Mouse (Mus musculus) lung, postnatal 0 days (tissue): ENCODE measurements at regions not wholly inside any gene's neighbourhood (a gene's known extent, or its start where the extent isn't known, plus 50 kb on each side); places are given as distances from the start of the nearest gene placed in this dataset.
"Not testable (repeated sequence)": the region's sequence is repeated elsewhere in the genome, so short reads cannot be mapped to it uniquely, and the experiment has no call there.

Experiments
- ATAC-seq: fragments of 200-750 bp; cut with Nextera tagmentation; 2 replicates; pipeline ENCODE4 v1.8.0; 2017; ENCODE audit warnings: moderate library complexity
- DNase-seq: peaks from one replicate; pipeline ENCODE4 v3.0.0-alpha.2; 2016; ENCODE audit warnings: low spot score
- H3K27ac ChIP-seq: fragments of 300-500 bp; sonication (generic); 2 replicates; pipeline ENCODE4 v1.5.1; 2014; ENCODE audit warnings: antibody characterized with exemption, mild to moderate bottlenecking, low read length, mixed read lengths
- H3K27me3 ChIP-seq: fragments of 300-500 bp; sonication (generic); replicated peaks from 2 replicates; pipeline ENCODE4 v1.6.1; 2014; ENCODE audit warnings: low read length, mixed read lengths; ENCODE audit not compliant: insufficient read depth
- H3K36me3 ChIP-seq: fragments of 300-500 bp; sonication (generic); 2 replicates; pipeline ENCODE4 v1.6.1; 2014; ENCODE audit warnings: low read length, mixed read lengths; ENCODE audit not compliant: insufficient read depth
- H3K4me1 ChIP-seq: fragments of 300-500 bp; sonication (generic); 2 replicates; pipeline ENCODE4 v1.6.1; 2014; ENCODE audit warnings: antibody characterized with exemption, low read depth, low read length, mixed read lengths; ENCODE audit not compliant: insufficient read depth
- H3K4me2 ChIP-seq: fragments of 300-500 bp; sonication (generic); replicated peaks from 2 replicates; pipeline ENCODE4 v1.6.1; 2014; ENCODE audit warnings: low read depth, mild to moderate bottlenecking, low read length, moderate library complexity, mixed read lengths
- H3K4me3 ChIP-seq: fragments of 300-500 bp; sonication (generic); 2 replicates; pipeline ENCODE4 v1.5.1; 2014; ENCODE audit warnings: low read depth, low read length
- H3K9ac ChIP-seq: fragments of 300-500 bp; sonication (generic); replicated peaks from 2 replicates; pipeline ENCODE4 v1.6.1; 2014; ENCODE audit warnings: low read depth, mild to moderate bottlenecking
- H3K9me3 ChIP-seq: fragments of 300-500 bp; sonication (generic); 2 replicates; pipeline ENCODE4 v1.6.1; 2016; ENCODE audit warnings: low read length, mixed read lengths
- CTCF ChIP-seq: IDR thresholded peaks from 2 replicates; pipeline ENCODE4 v1.5.1; 2016; ENCODE audit warnings: antibody characterized with exemption, mild to moderate bottlenecking
- EP300 ChIP-seq: IDR thresholded peaks from 2 replicates; pipeline ENCODE4 v1.6.1; 2016; ENCODE audit warnings: antibody characterized with exemption, mild to moderate bottlenecking, control low read depth
- WGBS: fragments of 180-500 bp; shearing (Covaris S2); extraction: QIAGEN DNeasy Blood & Tissue Kit; methylation state at CpG from one replicate; pipeline ENCODE4 v1.1.7; 2014; 5-methylcytosine and 5-hydroxymethylcytosine counted together

DNA sequence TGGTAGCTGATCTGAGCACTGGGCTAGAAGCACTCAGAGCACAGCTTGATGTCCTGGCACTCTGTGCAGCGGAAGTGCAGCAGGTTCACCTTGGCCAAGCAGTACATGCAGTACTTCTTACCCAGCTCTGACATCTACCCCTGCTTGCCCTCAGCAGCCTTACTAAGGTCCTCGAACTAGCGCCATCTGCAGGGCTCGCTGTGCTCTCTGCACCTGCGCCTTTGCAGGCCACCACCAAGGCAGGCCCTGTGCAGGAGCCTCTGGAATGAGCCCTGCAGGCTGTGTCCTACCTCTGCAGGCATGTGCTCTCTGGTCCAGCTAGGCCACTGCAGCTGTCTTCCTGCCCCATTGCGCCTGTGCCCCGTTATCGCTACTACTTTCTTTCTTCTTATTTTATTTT lies 83.5 kb upstream of the Pwp1 start:
- peak; percentile 16 for TF ChIP-seq CTCF
- not testable (repeated sequence) for H3K4me3 ChIP-seq, H3K27me3 ChIP-seq, DNase-seq, H3K27ac ChIP-seq, H3K36me3 ChIP-seq, H3K9ac ChIP-seq, H3K4me1 ChIP-seq, H3K4me2 ChIP-seq, H3K9me3 ChIP-seq
- 50% methylated on average over 3 of the region's 8 CpGs for WGBS
- ATAC-seq: peak; percentile 37

DNA sequence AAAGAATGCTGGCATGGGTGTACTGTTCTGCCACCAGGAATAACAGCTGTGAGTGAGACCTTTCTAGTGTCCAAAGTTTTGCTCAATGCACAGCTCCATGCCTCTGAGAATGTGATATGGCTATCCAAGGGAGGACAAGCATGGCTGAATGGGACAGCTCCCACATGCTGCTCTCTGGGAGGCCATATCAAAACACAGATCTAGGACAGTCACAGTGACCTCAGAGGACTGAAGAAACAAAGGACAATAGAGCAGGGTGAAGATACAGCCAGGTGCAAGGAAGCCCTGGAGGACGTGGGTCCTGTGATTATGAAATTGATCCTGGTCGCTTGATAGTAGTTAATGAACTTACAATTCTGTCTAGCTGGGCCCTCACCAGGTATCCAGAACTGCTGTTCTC lies 79.7 kb upstream of the Pwp1 start:
- not testable (repeated sequence) for H3K36me3 ChIP-seq, H3K27me3 ChIP-seq, H3K9me3 ChIP-seq, ATAC-seq, H3K4me3 ChIP-seq, H3K4me2 ChIP-seq, H3K27ac ChIP-seq, H3K4me1 ChIP-seq, H3K9ac ChIP-seq, DNase-seq
- WGBS: 77% methylated on average over 2 of the region's 2 CpGs

DNA sequence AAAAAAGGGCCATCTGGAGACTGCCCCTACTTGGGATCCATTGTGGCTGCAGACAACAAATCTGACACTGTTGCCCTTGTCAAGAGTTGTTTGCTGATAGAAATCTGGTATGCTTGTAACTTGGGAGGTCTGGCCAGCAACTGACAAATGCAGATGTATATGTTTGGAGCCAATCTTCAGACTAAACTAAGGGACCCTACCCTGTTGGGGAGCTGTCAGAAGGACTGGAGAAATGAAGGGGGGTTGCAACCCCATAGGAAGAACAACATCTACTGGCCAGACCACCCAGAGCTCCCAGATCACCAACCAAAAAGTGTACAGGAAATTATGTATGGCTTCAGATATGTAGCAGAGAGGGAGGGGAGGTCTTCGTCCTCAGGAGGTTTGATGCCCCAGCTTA lies 54.3 kb upstream of the Pwp1 start:
- no peaks in the 10 kb centered on the region for H3K9me3 ChIP-seq
- ATAC-seq: no peak

More for the DNA sequence above, 54.3 kb upstream of the Pwp1 start:
- 67% methylated on average over 1 of the region's 1 CpGs for WGBS
- no peaks in the 10 kb centered on the region for H3K4me1 ChIP-seq
- H3K4me3 ChIP-seq: no peak overlapping the region
- no peak overlapping the region for H3K4me2 ChIP-seq
- H3K36me3 ChIP-seq: no peaks in the 10 kb centered on the region
- no peak for DNase-seq
- no peak overlapping the region for H3K9ac ChIP-seq
- TF ChIP-seq CTCF (no peak), EP300 (no peak)
- no peak overlapping the region for H3K27ac ChIP-seq
- no peaks in the 10 kb centered on the region for H3K27me3 ChIP-seq
